Mouse (Mus musculus) bone marrow, adult 2 months (tissue): Measurements from ENCODE around the gene Tax1bp3. TPM values are rescaled to one million over a fixed set of nuclear protein-coding genes. Genes with fewer than 3 reads are reported as not detected.

ENCODE experiments used
- H3K27ac ChIP-seq: fragments of 200-500 bp; 2 replicates; pipeline ENCODE4 v1.5.1; 2012; ENCODE audit warnings: low read depth, mild to moderate bottlenecking, control low read depth, inconsistent platforms, low read length; ENCODE audit not compliant: control insufficient read depth, poor library complexity, insufficient read depth
- H3K4me1 ChIP-seq: fragments of 200-500 bp; 2 replicates; pipeline ENCODE4 v1.6.1; 2011; ENCODE audit warnings: low read length; ENCODE audit not compliant: control insufficient read depth, insufficient read depth
- H3K4me3 ChIP-seq: fragments of 200-500 bp; replicated peaks from 2 replicates; pipeline ENCODE3; 2011; ENCODE audit warnings: mild to moderate bottlenecking, low read depth, low read length, control low read depth; ENCODE audit not compliant: control insufficient read depth
- CTCF ChIP-seq: fragments of 200-500 bp; IDR thresholded peaks from 2 replicates; pipeline ENCODE4 v1.5.1; 2011; ENCODE audit warnings: low read length, control low read depth; ENCODE audit not compliant: control insufficient read depth, insufficient read depth
- POLR2A ChIP-seq: fragments of 200-500 bp; IDR thresholded peaks from 2 replicates; pipeline ENCODE4 v1.6.1; 2011; ENCODE audit warnings: low read depth, mild to moderate bottlenecking, control low read depth, low read length, borderline replicate concordance; ENCODE audit not compliant: control insufficient read depth
- WGBS: fragments of 180-500 bp; shearing (Covaris S2); methylation state at CpG from one replicate; pipeline ENCODE4 v1.1.7; 2018; 5-methylcytosine and 5-hydroxymethylcytosine counted together
- polyA plus RNA-seq: library from polyadenylated mRNA; stranded (reverse); fragments of >200 nt; gene quantifications from 2 replicates; pipeline ENCODE4 v1.2.4, GENCODE M21; 2011; ENCODE audit warnings: low replicate concordance; ENCODE audit not compliant: missing spikeins, insufficient read depth, insufficient read length

Gene Tax1bp3
- polyA plus RNA-seq, 1 experiment = 9.9 TPM

- no peak overlapping the region for H3K4me3 ChIP-seq
- WGBS = 65% methylated on average over 2 of the region's 2 CpGs
- H3K27ac ChIP-seq = no peak overlapping the region
- no peaks in the 10 kb centered on the region for H3K4me1 ChIP-seq
- TF ChIP-seq CTCF (peak; percentile 22; the same call in 1 of the 2 replicates), POLR2A (no peak)
These were observed 47.1 kb downstream of the Tax1bp3 start for GRCm38 (mm10) chr11:73223966-73224365.

- no peak overlapping the region for H3K4me3 ChIP-seq
- 80% methylated on average over 6 of the region's 6 CpGs for WGBS
These were observed 49.0 kb downstream of the Tax1bp3 start for GRCm38 (mm10) chr11:73225856-73226255.

GRCm38 (mm10) chr11:73228881-73229280 lies 52.0 kb downstream of the Tax1bp3 start:
- 70% methylated on average over 5 of the region's 5 CpGs for WGBS

More at GRCm38 (mm10) chr11:73225856-73226255, 49.0 kb downstream of the Tax1bp3 start:
- Histone ChIP-seq H3K4me1 (no peaks in the 10 kb centered on the region), H3K27ac (no peak overlapping the region)
- TF ChIP-seq CTCF = no peak
- TF ChIP-seq POLR2A = no peak

GRCm38 (mm10) chr11:73230081-73230480 lies 53.2 kb downstream of the Tax1bp3 start:
- H3K4me3 ChIP-seq = no peak overlapping the region
- WGBS = 72% methylated on average over 5 of the region's 5 CpGs

More at GRCm38 (mm10) chr11:73228881-73229280, 52.0 kb downstream of the Tax1bp3 start:
- no peak overlapping the region for H3K4me3 ChIP-seq
- H3K4me1 ChIP-seq = no peaks in the 10 kb centered on the region
- TF ChIP-seq CTCF (no peak), POLR2A (no peak)
- H3K27ac ChIP-seq = no peak overlapping the region

GRCm38 (mm10) chr11:73232513-73232912 lies 55.6 kb downstream of the Tax1bp3 start:
- Histone ChIP-seq H3K4me1 (no peaks in the 10 kb centered on the region), H3K4me3 (no peak overlapping the region), H3K27ac (no peak overlapping the region)
- TF ChIP-seq CTCF = no peak
- no peak for TF ChIP-seq POLR2A
- 34% methylated on average over 2 of the region's 2 CpGs for WGBS

More at GRCm38 (mm10) chr11:73230081-73230480, 53.2 kb downstream of the Tax1bp3 start:
- no peaks in the 10 kb centered on the region for H3K4me1 ChIP-seq
- no peak for TF ChIP-seq CTCF
- no peak for TF ChIP-seq POLR2A
- H3K27ac ChIP-seq = no peak overlapping the region

Other genes with a start within 250 kb of the Tax1bp3 start
- gene Atp2a3, start 215.9 kb upstream of the Tax1bp3 start, polyA plus RNA-seq = 153 and 281 TPM in 2 replicates
- 19.8 and 31.7 TPM in 2 replicates for gene P2rx1, start 178.0 kb upstream of the Tax1bp3 start, polyA plus RNA-seq
- gene Camkk1, start 158.1 kb upstream of the Tax1bp3 start, polyA plus RNA-seq = 3.3 and 8.7 TPM in 2 replicates
- gene Ncbp3, start 129.3 kb upstream of the Tax1bp3 start, polyA plus RNA-seq = 6.8 and 8.0 TPM in 2 replicates
- gene Itgae, start 86.5 kb upstream of the Tax1bp3 start, polyA plus RNA-seq = 1.2 TPM in 1 of 2 replicates, not detected in the other
- 8.7 and 15.2 TPM in 2 replicates for gene Haspin, start 38.8 kb upstream of the Tax1bp3 start, polyA plus RNA-seq
- gene P2rx5, start 16.7 kb upstream of the Tax1bp3 start, polyA plus RNA-seq = 0.85 TPM in 1 of 2 replicates, not detected in the other
- 34.9 and 46.1 TPM in 2 replicates for gene Emc6, start within 50 bp of the Tax1bp3 start, polyA plus RNA-seq
- gene Ctns, start 22.0 kb downstream of the Tax1bp3 start, polyA plus RNA-seq = 9.3 and 10.2 TPM in 2 replicates
- gene Shpk, start 22.4 kb downstream of the Tax1bp3 start, polyA plus RNA-seq = 0.81 and 1.4 TPM in 2 replicates
- not detected in 2 replicates for gene Trpv1, start 57.2 kb downstream of the Tax1bp3 start, polyA plus RNA-seq
- not detected in 2 replicates for gene Trpv3, start 90.3 kb downstream of the Tax1bp3 start, polyA plus RNA-seq
- 1.7 and 2.0 TPM in 2 replicates for gene Aspa, start 152.5 kb downstream of the Tax1bp3 start, polyA plus RNA-seq
- not detected in 2 replicates for gene Gm49340, start 152.7 kb downstream of the Tax1bp3 start, polyA plus RNA-seq
- not detected in 2 replicates for gene Spata22, start 152.7 kb downstream of the Tax1bp3 start, polyA plus RNA-seq
- gene Olfr20, start 173.7 kb downstream of the Tax1bp3 start, polyA plus RNA-seq = not detected in 2 replicates
- gene Olfr376, start 194.2 kb downstream of the Tax1bp3 start, polyA plus RNA-seq = not detected in 2 replicates
- gene Olfr1, start 222.5 kb downstream of the Tax1bp3 start, polyA plus RNA-seq = not detected in 2 replicates